Mouse (Mus musculus): Measurements from ENCODE around the gene Spns3.

The Spns3 gene

DNA sequence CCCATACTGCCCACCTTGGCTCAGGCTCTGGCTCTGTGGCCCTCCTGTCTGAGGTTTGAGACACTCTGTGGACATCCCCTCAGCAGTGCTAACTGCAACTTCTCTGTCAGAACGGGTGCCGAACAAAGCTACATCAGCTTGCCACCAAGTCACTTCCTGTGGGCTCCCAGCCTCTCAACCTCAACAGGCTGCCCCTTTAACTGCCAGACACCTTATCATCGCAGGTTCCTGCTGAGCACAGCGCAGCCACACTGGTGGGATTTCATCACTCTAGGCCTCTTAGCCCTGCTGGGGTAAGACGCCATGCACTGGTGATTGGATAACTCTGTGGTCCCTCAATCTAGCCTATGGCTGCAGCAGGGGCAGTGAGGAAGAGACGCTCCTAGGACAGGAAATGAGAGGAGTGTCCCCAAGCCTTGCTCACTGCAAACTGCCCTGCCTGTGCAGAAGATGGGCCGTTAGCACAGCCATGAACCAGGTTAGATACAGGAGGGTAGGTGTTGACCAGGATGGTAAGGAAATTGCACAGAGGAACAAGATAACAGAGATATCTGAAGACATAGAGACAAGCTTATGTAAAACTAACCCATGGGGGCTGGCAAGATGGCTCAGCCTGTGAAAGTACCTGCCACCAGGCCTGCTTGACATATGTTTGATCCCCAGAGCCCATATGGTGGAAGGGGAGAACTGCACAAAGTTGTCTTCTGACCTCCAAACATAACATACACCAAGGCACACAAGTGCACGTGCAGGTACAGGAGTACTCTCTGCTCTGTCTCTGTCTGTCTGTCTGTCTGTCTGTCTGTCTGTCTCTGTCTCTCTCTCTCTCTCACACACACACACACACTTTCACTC is at the start of gene Spns3:
Gene Spns3 (minus strand): TSS at position 373 of the 855 bp plus-strand sequence.
- DNase-seq (ENCODE audit: low spot score) = no peak

DNA sequence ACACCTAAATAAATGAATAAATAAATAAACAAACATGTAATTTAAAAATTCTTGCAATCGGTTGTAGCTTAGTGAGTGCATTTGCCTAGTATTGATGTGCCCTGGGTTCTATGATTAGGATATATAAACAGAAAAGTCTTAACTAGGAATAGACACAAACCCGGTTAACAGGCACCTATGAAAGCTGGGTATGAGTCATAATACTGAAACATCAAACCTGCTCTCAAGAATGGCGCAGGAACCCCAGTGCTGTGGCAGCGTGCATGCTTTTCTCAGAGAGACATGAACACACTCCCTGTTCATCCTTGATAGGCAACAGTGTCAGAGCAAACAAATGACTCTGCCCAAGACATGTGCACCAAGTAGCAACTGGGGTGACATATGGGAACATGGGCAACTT is 47.5 kb upstream of the Spns3 start:
- no peak for DNase-seq (ENCODE audit: low spot score)

DNA sequence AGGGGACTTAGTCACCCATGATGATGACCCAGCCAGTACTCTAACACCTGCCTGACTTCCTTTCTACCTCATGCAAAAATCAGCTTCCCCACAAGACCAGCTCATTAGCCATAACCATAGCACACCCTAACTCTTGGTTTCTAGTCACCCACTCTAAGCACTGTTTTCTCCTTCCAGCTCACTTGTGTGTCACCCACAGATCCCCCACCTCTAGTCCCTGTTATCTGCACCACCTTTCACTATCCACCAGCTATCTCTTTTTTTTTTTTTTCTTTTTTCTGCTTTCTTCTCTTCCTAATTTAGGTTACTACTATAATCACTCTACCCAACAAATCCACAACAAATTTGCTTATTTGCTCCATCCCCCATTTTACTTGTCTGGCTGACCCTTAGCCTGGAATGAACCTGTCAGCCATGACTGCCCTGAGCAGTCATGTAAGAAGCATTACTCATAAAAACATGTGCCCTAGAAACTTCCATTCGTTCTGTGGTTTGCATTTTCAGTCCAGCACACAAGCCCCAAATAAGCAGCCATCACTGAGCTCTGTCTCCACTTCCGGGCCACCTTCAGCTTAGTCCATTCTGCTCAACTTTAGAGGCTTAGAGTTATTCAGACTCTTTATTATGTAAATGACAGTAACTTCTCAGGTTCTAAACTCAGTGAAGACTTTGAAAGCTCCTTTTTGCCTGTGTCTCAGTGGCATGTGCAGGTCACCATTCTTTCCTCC is 44.9 kb upstream of the Spns3 start:
- no peak for DNase-seq (ENCODE audit: low spot score)

DNA sequence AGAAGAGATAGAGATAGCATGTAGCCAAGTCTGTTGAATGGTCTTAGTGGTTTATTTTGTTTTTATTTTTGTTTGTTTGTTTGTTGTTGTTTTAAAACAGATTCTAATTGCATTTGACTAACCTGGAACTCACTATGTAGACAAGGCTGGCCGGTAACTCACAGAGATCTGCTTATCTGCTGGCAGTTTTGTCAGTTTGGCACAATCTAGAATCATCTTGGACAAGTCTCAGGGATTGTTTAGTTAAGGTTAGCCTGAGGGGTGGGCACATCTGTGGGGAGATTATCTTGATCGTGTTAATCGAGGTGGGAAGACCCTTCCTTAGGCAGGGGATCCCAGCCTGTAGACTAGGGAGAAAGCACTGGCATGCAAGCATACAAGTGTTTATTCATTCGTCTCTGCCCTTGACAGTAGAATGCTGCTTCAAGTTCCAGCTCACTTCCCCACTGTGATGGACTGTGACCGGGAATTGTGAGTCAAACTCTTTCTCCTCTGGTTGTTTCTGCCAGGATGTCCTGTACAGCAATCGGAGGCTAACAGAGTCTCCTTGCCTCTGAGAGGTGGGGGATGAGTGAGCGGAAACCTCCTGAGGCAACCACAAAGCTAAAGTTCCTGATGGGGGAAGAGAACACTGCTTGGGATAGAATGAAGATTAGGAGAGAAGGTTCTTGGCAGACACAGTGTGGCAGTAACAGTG is 37.4 kb upstream of the Spns3 start:
- DNase-seq (ENCODE audit: low spot score) = no peak

DNA sequence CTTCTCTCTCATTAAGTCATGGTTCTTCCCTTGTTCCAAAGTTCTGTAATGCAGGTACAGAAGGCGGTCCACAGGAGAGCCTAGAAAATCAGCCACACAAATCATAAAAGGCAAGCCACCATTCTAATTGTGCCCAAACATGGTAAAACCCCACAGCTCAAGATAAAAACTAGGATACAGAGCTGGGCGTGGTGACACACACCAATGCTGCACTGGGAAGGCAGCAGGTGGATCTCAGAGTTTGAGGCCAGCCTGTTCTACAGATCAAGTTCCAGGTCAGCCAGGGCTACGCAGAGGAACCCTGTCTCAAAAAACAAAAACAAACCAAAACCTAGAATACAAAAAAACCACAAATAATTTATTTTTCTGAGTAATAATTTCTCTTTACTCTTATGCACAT is 36.3 kb upstream of the Spns3 start:
- no peak for DNase-seq (ENCODE audit: low spot score)

DNA sequence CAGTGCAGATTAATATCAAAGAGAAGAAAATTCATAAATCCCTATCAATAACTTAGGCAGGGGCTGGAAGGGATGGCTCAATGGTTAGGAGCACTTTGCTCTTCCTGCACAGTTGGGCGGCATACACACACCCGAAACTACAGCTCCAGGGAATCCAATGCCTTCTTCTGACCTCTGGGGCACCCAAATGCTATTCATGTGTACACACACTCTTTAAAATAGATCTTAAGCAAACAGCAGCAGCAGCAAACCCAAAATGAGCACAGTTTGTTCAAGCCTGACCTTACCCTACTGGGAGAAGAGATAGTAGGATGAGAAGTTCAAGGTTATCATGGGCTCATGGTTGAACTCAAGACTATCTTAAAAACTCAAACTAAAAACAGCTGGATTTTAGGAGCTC is 32.8 kb upstream of the Spns3 start:
- no peak for DNase-seq (ENCODE audit: low spot score)

DNA sequence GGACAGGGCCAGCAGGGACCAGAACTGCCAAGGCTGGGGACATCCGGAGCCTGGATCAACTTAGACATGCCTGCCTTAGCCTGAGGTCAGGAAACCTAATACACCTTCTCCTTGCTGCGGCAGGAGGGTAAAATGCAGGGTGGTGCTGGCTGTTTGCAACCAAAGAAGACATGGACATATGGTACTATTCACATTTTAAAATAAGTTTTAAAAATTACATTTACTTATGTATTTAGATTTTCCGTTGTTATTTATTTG is 32.1 kb upstream of the Spns3 start:
- DNase-seq (ENCODE audit: low spot score) = no peak

DNA sequence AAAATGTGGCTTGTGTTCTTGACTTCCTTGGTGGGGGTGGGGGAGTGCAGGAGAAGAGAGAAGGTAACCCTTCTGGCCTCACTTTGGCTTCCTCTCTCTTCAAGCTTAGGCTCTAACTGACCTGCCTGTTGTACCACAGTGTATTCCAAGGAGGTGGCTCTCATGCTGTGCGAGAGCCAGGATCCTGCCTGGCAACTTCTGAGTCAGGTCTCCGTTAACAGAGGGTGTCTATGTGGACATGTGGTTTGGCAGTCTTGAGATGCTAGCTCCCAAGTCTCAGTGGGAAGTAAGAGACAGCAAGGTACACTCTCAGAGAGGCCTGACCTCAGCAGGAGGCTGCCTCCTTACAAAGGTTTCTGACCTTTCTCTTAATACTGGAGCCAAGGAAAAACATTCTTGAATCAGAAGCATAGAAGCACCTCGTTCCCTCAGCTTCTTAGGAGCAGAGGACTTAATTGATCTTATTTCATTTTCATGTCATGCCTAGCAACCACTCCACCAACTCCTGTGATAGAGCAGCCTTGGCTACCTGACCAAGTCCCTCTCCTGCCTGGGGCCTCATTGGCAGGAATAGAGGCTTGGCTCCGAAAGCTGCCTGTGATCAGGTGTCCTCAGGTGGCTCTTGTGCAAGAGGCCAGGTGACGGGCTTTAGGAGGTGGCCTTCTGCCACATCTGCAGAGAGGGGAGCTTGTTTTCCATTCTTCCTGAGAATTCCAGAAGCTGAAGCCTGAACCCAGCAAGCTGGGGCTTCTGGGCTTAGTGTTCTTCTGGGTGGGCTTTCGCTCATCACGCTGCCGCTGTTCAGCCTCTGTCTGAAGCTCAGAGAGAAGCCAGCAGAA is 31.5 kb upstream of the Spns3 start:
- DNase-seq (ENCODE audit: low spot score) = no peak

DNA sequence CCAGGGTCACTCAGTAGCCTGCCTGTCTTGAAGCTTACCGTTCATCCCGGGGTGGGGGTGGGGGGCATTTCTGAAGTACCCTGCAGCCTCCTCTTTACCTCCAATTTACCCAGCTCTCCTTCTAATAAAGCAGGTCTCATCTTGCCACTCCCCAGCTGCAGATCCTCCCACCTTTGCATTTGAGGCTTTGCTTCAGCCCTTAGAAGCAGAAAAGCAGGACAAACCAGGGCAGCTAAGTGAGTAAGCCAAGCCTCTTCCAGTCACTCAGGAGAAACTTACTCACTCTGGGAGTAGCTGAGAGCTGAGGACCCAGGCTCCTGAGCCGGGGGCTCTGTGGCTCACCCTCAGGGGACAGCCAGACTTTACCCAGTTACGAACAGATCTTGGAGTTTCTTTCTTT is 28.2 kb upstream of the Spns3 start:
- DNase-seq (ENCODE audit: low spot score) = no peak

DNA sequence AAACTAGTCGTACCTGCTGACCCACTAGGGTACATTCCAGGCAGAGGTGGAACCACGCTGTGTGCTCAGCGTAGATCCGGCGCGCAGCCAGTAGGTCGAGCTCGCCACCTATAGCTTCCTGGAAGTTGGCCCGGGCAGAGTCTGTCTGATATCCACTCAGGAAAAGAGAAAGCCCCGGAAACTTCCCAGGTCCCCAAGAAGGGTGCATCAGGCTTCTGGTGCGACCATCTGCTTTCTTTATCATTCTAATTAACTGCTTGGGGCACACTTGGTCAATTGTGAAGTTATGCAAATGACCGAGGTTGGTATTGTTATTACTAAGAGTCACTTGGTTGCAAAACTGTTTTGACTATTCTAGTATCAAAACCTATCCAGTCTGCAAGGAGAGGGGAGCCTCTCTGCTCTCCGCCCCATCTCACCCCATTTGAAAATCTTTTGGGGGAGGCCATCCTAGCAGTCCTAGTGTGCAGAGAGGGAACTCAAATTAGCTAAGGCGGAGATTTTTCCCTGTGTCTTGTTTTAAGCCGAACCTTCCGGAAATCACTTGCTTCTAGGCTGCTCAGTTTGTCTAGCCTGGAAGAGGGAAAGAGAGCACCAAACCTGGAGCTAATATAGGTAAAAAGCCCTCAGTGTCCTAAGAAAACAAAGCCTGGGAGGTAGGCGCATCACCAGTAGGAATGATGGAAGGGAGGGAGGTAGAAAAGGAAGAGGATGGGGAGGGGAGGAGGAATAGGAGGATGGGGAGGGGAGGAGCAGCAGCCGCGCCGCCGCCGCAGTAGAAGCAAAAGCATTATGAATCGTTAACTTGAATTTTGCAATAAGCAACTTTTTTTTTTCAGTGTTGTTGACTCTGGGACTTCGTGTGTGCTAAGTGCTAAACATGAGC is 26.4 kb upstream of the Spns3 start:
- no peak for DNase-seq (ENCODE audit: low spot score)

DNA sequence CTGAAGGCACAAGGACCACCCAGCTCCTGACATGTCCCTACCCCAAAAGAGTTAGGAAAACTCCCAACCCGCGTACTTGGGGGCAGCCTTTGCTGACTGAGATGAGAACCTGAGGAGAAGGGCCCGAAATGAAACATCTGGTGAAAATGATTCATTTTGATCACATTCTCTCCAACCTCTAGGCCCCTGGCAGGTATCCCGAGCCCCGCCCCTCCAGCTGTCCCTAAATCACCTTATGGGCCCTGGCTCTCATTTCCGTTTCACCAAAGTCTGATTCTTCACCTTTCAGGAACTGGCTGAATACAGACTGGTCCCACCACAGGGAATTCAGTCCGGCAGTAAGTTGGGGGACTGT is 25.8 kb upstream of the Spns3 start:
- no peak for DNase-seq (ENCODE audit: low spot score)

DNA sequence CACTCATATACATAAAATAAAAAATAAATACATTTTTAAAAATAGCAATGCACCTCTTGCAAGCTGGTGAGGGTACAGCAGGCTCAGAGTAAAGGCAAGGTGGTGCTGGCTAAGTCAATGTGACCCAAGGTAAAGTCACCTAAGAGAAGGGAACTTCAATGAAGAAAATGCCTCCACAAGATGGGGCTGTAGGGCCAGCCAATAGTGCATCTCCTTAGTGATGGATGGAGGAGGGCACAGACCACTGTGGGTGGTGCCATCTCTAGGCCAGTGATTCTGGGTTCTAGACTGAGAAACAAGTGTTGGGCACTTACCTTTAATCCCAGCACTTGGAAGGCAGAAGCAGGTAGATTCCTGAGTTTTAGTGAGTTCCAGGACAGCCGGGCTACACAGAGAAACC is 23.5 kb upstream of the Spns3 start:
- no peak for DNase-seq (ENCODE audit: low spot score)

DNA sequence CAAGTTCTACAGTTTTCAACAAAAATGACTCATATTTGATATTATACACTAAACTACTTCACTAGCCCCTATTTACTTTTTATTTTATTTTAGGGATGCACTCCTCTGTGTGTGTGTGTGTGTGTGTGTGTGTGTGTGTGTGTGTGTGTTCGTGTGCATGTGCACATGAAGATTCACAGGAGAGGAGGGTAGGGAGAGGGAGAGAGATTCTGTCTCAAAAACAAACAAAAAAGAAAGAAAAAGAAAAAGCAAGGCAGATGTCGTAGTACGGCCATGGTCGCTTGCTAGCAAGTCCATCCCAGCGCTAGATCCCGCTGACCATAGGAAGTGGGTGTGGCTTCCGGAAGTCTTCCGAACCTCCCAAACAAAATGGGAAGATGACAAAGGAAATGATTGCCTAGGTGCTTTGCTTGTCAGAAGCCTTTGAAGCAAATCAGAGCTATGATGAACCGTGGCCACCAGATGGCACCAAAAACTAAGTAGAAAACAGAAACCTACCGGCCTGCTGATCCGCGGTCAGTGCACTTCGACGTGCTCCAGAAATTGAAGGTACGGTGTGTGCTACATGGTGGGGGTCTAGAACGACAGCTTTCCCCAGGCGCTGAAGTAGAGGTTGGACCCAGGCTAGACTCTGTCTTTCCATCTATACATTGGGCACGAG is 20.1 kb upstream of the Spns3 start:
- peak; percentile 67 for DNase-seq (ENCODE audit: low spot score)

DNA sequence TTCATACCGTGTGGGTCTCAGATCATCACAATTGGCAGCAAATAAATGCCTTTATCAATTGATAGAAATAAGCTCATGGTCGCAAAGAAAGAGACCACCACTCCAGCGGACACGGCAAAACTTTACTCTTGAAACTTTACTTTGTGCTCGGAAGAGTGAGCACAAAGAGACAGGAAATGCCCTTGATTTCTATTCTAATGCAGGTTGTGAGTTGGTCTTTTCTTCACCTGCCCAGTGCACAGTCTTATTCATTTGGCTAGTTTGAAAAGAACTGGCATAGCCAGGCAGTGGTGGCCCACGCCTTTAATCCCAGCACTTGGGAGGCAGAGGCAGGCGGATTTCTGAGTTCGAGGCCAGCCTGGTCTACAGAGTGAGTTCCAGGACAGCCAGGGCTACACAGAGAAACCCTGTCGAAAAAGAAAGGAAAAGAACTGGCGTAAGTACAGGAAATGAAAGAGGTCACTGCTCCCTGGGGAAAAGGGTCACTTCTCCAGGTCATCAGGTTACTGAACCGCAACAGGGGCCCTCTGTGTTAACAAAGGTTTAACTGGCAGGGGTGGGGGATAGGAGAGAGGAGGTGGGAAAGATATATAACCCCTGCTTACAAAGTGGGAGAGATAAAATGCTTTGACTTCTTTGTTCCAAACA is 19.5 kb upstream of the Spns3 start:
- DNase-seq (ENCODE audit: low spot score) = no peak

DNA sequence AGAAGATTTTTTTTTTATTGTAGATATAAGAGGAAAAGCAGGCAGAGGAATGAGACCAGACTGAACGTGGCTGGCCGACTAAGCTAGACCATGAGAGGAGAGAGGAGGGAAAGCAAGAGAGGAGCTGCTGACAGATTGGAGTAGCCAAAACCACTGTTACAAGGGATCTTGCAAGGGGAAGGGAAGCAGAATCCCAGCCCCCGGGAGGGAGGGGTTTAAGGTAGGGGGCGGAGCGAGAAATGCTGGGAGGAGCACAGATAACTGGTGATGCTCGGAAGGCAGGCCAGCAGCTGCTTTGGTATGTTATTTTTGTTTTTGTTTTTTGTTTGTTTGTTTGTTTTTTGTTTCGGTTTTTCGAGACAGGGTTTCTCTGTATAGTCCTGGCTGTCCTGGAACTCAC is 18.7 kb upstream of the Spns3 start:
- no peak for DNase-seq (ENCODE audit: low spot score)

DNA sequence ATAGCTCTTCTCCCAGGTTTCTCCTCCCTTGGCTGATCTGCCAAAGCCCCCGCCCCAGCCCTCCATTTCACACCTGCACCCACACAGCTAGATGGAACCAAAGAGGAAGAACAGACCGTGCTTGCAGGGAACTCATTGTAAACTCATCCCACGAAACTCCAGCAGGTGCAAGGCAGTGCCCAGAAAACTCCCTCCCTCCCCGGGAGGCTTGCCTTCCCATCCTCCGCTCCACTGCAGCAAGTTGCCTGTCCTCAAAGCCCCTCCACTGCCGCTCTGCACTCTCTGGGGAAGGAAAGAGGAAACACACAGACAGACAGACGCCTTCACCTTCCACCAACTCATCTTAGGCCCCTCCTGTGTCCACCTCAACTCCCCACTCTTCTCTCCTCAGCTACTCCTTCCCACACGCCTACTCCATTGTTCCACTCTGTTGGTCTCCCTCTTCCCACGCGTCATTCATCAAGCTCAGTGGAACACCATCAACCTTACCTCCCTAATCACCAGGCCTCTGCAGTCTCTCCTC is 16.6 kb upstream of the Spns3 start:
- DNase-seq (ENCODE audit: low spot score) = no peak

DNA sequence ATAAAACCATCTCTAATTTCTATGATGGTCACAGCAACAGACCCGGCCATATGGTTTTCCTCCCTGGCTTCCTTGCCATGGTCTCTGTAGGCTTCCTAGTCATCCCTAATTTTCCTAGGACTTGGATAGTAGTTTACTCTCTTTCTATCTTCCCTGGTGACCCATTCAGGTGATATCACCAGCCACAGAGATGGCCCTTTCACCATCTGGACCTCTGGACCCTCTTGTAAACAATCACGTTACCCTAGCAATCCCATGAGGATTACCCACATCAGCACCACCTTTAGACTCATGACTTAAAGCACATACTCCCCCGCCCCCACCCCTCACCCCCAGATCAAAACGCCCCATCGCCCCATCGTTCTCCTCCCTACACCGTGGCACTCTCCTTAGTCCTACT is 16.0 kb upstream of the Spns3 start:
- no peak for DNase-seq (ENCODE audit: low spot score)

DNA sequence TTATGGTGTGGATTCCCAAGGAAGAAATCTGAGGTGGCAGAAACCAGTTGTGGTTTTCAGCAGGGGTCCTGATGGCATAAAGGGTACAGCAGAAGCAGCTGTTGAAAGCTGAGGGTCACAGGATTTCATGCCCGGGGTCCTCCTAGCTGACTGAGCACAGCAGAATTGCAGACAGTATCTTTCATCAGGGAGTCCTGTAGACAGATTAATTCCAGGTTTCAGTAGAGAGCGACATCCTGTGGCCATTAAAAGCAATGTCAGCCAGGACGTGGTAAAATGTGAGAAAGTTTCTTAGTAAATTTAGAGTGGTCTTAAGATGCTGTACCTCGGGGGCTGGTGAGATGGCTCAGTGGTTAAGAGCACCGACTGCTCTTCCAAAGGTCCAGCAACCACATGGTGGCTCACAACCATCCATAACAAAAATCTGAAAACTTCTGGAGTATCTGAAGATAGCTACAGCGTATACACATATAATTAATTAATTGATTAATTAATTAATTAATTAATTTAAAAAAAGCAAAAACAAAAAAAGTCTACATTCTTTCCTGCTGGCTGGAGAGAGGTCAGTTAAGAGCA is 14.0 kb upstream of the Spns3 start:
- DNase-seq (ENCODE audit: low spot score) = no peak

DNA sequence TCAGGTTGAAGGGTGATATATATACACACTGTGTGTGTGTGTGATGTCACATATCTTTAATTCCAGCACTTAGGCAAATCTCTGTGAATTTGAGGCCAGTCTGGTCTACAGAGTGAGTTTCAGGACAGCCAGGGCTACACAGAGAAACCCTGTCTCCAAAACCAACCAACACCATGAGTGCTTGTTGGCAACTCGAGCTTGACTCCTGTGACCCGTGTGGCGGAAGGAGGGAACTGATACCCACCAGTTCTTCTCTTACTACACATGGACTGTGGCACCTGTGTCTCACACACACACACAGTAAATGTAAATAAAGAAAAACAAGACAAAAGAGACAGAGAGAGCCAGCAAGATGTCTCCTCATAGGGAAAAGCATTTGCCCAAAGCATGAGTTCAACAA is 10.4 kb upstream of the Spns3 start:
- no peak for DNase-seq (ENCODE audit: low spot score)

DNA sequence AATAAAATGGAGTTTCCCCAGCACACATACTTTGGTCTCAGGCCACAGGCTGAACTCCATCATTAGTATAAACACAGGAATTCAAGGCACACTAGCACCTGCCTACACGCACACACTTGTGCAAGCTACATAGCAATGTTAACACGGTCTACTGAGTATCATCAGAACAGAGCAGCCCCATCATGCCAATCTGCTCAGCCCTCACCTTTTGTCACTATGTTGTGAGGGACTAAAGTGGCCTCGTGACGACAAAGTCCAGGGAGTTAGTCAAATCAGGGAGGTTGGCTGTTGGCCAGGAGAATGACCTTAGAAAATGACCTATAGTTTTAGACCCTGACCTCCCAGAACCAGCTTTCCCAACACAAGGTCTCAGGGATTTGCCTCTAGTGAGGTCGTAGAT is 7.8 kb upstream of the Spns3 start:
- DNase-seq (ENCODE audit: low spot score) = no peak

All from ovary, postnatal 36 days (tissue).